ENCODE assay signal across 18 mouse cellular contexts in the genomic region with DNA sequence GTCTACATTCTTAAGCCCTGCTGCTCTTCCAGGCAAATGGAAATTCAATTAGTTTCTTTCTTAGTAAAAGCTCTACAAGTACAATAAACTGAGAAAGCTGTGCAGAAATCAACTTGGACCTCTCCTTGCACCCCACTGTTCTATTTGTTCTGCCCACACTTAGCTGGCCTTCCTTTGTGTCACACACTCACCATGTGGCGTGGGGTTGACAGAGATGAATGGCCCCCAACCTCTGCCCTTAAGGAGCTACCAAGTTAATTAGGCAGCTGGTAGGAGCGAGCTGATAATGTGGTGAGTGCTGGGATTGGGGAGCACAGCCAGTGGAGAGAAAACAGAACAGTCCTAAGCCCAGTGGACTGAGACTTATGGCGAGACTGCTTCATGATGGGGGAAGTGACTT.
A peak's percentile ranks its signal among the peaks of the same experiment; 100 is the strongest.
DNase-seq lines count a peak whose midpoint lies in the region; TF ChIP-seq lines count a peak whose summit lies in the region.
"Had no signal": no experiment of that assay in that cellular context is flagged by ENCODE, and none has a peak within 500 bp of the region (broad histone marks: within the 10 kb centered on the region; RNA-seq: fewer than 3 reads in every experiment).

No protein-coding gene starts in this region.

- H3K27me3 ChIP-seq in heart, embryonic 10.5 days (ENCODE audit: insufficient read depth, poor library complexity, severe bottlenecking) = peaks cover 8% of the 10 kb centered on the region; the same call in 1 of the 2 replicates
- H3K27me3 ChIP-seq: CH12.LX had no signal

- peaks cover 5% of the 10 kb centered on the region; the same call in 1 of the 2 replicates for H3K4me1 ChIP-seq in heart, embryonic 10.5 days
- H3K4me1 ChIP-seq: embryonic facial prominence, embryonic 12.5 days; hindbrain, embryonic 12.5 days; intestine, embryonic 15.5 days had no signal

- WGBS in heart, embryonic 10.5 days = 48% methylated on average over 3 of the region's 3 CpGs

- H3K36me3 ChIP-seq in heart, embryonic 10.5 days = no peaks in the 10 kb centered on the region
- H3K36me3 ChIP-seq: embryonic facial prominence, embryonic 12.5 days; heart, embryonic 15.5 days; hindbrain, embryonic 12.5 days; intestine, embryonic 15.5 days had no signal

- DNase-seq in heart, embryonic 10.5 days (ENCODE audit: low spot score) = no peak
- DNase-seq in heart, postnatal 10 days = no peak
- DNase-seq in Muller cell, postnatal 12 days (ENCODE audit: inconsistent ontology term) = peak; percentile 51
- DNase-seq in embryo, embryonic 10.5 days (ENCODE audit: low spot score) = peak; percentile 54
- peak; percentile 39 for DNase-seq in mesoderm, embryonic 11.5 days (ENCODE audit: low read depth, low spot score)
- DNase-seq in layer of hippocampus, adult 2 months (ENCODE audit: low spot score in 2 of 2) = no peak
- DNase-seq: adrenal gland, adult 2 months; adrenal gland, postnatal 25 days; cerebellum, adult 18-20 months; cerebellum, postnatal 25 days; gastrocnemius, postnatal 10 days; heart, adult 18-20 months; kidney, adult 18-20 months had no signal

- H3K27ac ChIP-seq in heart, embryonic 10.5 days = peak overlapping the region; percentile 52; the same call in 1 of the 2 replicates
- no peak overlapping the region for H3K27ac ChIP-seq in layer of hippocampus, adult 2 months
- H3K27ac ChIP-seq: embryonic facial prominence, embryonic 12.5 days; heart, embryonic 15.5 days; hindbrain, embryonic 12.5 days; intestine, embryonic 15.5 days had no signal

- intact Hi-C loops in heart, postnatal 10 days (cut with DNase I) = no loop called here

- no peak for TF ChIP-seq CTCF in layer of hippocampus, adult 2 months (conservative IDR thresholded peaks at IDR 0.05)

- H3K9me3 ChIP-seq in heart, embryonic 10.5 days = no peaks in the 10 kb centered on the region
- H3K9me3 ChIP-seq: embryonic facial prominence, embryonic 12.5 days; heart, embryonic 15.5 days; hindbrain, embryonic 12.5 days; intestine, embryonic 15.5 days had no signal

- H3K4me3 ChIP-seq in heart, embryonic 10.5 days = no peak overlapping the region
- H3K4me3 ChIP-seq in layer of hippocampus, adult 2 months = no peak overlapping the region
- H3K4me3 ChIP-seq: embryonic facial prominence, embryonic 12.5 days; heart, embryonic 15.5 days; hindbrain, embryonic 12.5 days; intestine, embryonic 15.5 days had no signal

Comparison
In these comparisons a context has a peak if more than half of its experiments do, and no peak if none do; other contexts are left out.
1. DNase-seq: peak in Muller cell, postnatal 12 days (single experiment), embryo, embryonic 10.5 days (single experiment) and mesoderm, embryonic 11.5 days (single experiment); none in heart, embryonic 10.5 days (single experiment), heart, postnatal 10 days (0 of 2) and layer of hippocampus, adult 2 months (0 of 2).